Mouse (Mus musculus) C2C12 (cell line): ENCODE measurements around the gene Olfr435. TPM values are rescaled to one million over a fixed set of nuclear protein-coding genes. Genes with fewer than 3 reads are reported as not detected.

ENCODE experiments used
- H3K27me3 ChIP-seq: one replicate; pipeline ENCODE4 v1.6.1; 2011; ENCODE audit not compliant: control insufficient read depth, insufficient read depth, insufficient read length
- H3K36me3 ChIP-seq: one replicate; pipeline ENCODE4 v1.6.1; 2011; ENCODE audit not compliant: control insufficient read depth, insufficient read depth
- H3K4me3 ChIP-seq: one replicate; pipeline ENCODE4 v1.5.1; 2011; ENCODE audit warnings: mild to moderate bottlenecking, control low read depth; ENCODE audit not compliant: poor library complexity, insufficient read depth, severe bottlenecking
- H3K79me2 ChIP-seq: one replicate; pipeline ENCODE4 v1.6.1; 2011; ENCODE audit not compliant: control insufficient read depth, insufficient read depth
- H3K79me3 ChIP-seq: one replicate; pipeline ENCODE4 v1.6.1; 2011; ENCODE audit warnings: low read depth, control low read depth
- H3ac ChIP-seq: one replicate; pipeline ENCODE3; 2011; ENCODE audit warnings: low read depth; ENCODE audit not compliant: control insufficient read depth, insufficient read length
- CEBPB ChIP-seq: IDR thresholded peaks from one replicate; pipeline ENCODE4 v1.6.1; 2011; ENCODE audit warnings: low read depth, mild to moderate bottlenecking, control low read depth, moderate library complexity
- CTCF ChIP-seq: IDR thresholded peaks from one replicate; pipeline ENCODE4 v1.5.1; 2011; ENCODE audit not compliant: control insufficient read depth, insufficient read depth, insufficient read length
- FOSL1 ChIP-seq: IDR thresholded peaks from one replicate; pipeline ENCODE4 v1.8.0; 2011; ENCODE audit warnings: mild to moderate bottlenecking, low read length; ENCODE audit not compliant: poor library complexity, insufficient read depth, severe bottlenecking
- MAX ChIP-seq: IDR thresholded peaks from one replicate; pipeline ENCODE4 v1.6.1; 2011; ENCODE audit warnings: mild to moderate bottlenecking, control low read depth
- MYOD1 ChIP-seq: IDR thresholded peaks from one replicate; pipeline ENCODE4 v1.6.1; 2011; ENCODE audit warnings: low read depth; ENCODE audit not compliant: control insufficient read depth, insufficient read length
- MYOG ChIP-seq: IDR thresholded peaks from one replicate; pipeline ENCODE4 v1.6.1; 2011; ENCODE audit not compliant: control insufficient read depth, insufficient read length; ENCODE audit errors: extremely low read depth
- USF1 ChIP-seq: IDR thresholded peaks from one replicate; pipeline ENCODE4 v1.6.1; 2011; ENCODE audit warnings: low read depth, mild to moderate bottlenecking, control low read depth, moderate library complexity
- polyA plus RNA-seq: library from polyadenylated mRNA; unstranded; fragments of >200 nt; fragmentation: generic; extraction: Trizol; gene quantifications from one replicate; pipeline ENCODE4 v1.2.1, GENCODE M21; 2012; ENCODE audit warnings: missing spikeins

Olfr435 gene
- polyA plus RNA-seq, 1 experiment = not detected

DNA sequence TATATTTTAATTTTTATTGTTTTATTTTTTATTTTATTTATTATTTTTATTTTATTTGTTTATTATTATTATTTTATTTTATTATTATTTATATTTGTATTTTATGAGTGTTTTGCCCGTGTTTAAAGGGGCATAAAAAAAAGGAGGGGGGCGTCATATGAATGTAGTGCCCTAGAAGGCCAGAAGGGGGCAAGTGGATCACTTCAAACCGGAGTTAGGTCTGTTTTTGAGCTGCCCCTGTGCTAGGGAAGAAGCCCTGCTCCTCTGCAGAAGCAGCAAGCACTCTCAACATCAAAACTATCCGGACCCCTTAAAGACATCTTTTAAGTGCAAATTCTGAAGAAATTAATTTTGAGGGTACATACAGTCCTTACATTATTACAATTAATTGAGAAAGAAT, 45.1 kb downstream of the Olfr435 start:
- Histone ChIP-seq H3K79me3 (no peaks in the 10 kb centered on the region), H3K4me3 (no peak overlapping the region), H3K79me2 (no peaks in the 10 kb centered on the region), H3K27me3 (no peaks in the 10 kb centered on the region), H3ac (no peak overlapping the region), H3K36me3 (no peaks in the 10 kb centered on the region)
- TF ChIP-seq MYOD1 (no peak), MYOG (no peak), CTCF (no peak), USF1 (no peak), CEBPB (no peak), FOSL1 (no peak), MAX (no peak)

DNA sequence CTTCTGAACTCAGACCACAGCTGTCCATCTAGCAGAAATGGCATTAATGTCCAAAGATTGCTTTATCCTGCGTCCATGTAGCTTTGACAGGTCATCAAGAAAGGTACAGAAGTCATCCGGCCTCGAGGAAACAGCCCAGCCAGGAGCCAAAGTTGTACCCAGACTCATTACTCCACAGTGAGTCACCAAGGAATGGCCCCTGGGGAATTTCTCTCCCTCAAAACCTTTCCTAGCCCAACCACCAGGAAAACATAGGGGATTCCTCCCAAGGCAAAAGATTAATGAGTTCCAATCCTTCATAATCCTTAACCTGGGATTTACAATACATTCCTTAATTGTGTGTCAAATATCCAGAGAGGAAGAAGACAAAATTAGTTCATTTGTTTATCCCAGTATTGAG, 50.5 kb downstream of the Olfr435 start:
- Histone ChIP-seq H3K27me3 (no peaks in the 10 kb centered on the region), H3K79me2 (no peaks in the 10 kb centered on the region), H3ac (no peak overlapping the region), H3K79me3 (no peaks in the 10 kb centered on the region), H3K36me3 (no peaks in the 10 kb centered on the region), H3K4me3 (no peak overlapping the region)
- TF ChIP-seq MYOD1 (peak; percentile 27), FOSL1 (peak; percentile 88), MAX (no peak), MYOG (no peak)

DNA sequence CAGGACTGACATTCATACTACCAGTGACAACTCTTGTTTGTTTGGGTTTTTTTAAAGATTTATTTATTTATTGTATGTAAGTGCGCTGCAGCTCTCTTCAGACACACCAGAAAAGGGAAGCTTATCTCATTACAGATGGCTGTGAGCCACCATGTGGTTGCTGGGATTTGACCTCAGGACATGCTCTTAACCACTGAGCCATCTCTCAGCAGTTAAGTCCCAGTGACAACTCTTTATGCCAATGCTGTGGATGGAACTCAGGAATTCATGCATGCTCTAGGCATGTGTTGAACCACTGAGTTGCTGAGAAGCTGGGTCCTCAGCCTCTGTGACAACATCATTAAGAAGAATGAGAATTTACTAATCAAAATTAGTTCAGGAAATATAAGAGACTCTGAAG, 56.0 kb downstream of the Olfr435 start:
- H3K79me3 ChIP-seq = no peaks in the 10 kb centered on the region
- TF ChIP-seq FOSL1 (no peak), CTCF (no peak), MAX (no peak), MYOG (no peak), USF1 (no peak), MYOD1 (no peak), CEBPB (no peak)
- no peaks in the 10 kb centered on the region for H3K27me3 ChIP-seq

More for the DNA sequence above, 56.0 kb downstream of the Olfr435 start:
- Histone ChIP-seq H3K79me2 (no peaks in the 10 kb centered on the region), H3K4me3 (no peak overlapping the region), H3ac (no peak overlapping the region), H3K36me3 (no peaks in the 10 kb centered on the region)

Other genes with a start within 250 kb of the Olfr435 start
- gene Olfr444, start 248.1 kb upstream of the Olfr435 start, polyA plus RNA-seq = not detected
- gene Olfr441, start 90.8 kb upstream of the Olfr435 start, polyA plus RNA-seq = not detected
- not detected for gene Olfr237-ps1, start 50.6 kb upstream of the Olfr435 start, polyA plus RNA-seq
- not detected for gene Olfr437, start 33.9 kb upstream of the Olfr435 start, polyA plus RNA-seq
- not detected for gene Olfr13, start 25.0 kb upstream of the Olfr435 start, polyA plus RNA-seq
- not detected for gene Olfr434, start 15.9 kb downstream of the Olfr435 start, polyA plus RNA-seq
- gene Olfr47, start 34.4 kb downstream of the Olfr435 start, polyA plus RNA-seq = not detected
- 9.3 TPM for gene Arhgef5, start 68.4 kb downstream of the Olfr435 start, polyA plus RNA-seq
- not detected for gene Nobox, start 112.4 kb downstream of the Olfr435 start, polyA plus RNA-seq